Mouse (Mus musculus): ENCODE data around the gene Olfr231. TPM values are rescaled to one million over a fixed set of nuclear protein-coding genes. Genes with fewer than 3 reads are reported as not detected.

The Olfr231 gene
- not detected for polyA plus RNA-seq (2015; fragmentation: Illumina TruSeq; extraction: RNeasy Lipid Tissue Mini Kit (QIAGEN cat#74804); ENCODE audit: insufficient read depth, low read depth, low replicate concordance)

GRCm38 (mm10) chr1:174121062-174121461 is at the start of gene Olfr231:
Olfr231 (minus strand) TSS chr1:174121162.

DNA sequence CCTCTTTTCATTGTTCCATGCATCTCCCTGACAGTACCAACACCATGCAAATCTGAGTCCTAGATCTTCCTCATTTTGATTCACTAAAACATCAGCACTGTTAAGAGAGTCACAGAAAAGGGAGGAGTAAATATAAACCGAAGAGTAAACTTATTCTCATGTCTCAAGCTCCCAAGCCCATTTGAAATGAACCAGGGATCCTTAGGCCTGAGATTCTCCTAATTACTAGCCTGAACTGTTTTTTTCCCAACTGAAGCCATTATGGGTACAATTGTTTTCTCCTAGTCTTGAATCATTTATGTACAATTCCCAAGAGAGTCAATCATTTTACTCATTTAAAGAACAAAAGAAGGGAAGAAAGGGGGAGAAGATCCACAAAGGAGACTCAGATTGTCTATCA is 34.4 kb upstream of the Olfr231 start, which contains the start of gene Olfr420:
TSS of gene Olfr420 (plus strand) at position 301 of the 400 bp plus-strand sequence.

DNA sequence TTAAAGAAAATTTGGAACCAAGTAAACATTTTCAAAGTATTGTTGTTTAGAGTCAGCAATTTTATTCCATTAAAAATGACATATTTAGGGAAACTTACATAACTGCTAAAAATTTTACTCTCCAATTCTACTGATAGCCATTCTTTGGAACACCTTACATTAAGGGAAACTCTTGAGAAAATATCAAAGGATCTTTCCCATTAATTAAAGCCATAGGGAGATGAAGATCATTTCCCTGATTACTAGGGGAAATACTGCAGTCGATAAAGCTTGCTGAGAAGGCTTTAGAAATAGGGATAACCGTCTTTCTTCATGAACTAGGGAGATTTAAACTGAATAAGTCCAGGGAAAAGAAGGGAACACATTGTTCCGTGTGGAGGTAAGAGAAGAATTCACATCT is 10.3 kb upstream of the Olfr231 start, which contains the start of gene Olfr424:
TSS of gene Olfr424 (plus strand) at position 301 of the 400 bp plus-strand sequence.

GRCm38 (mm10) chr1:174096591-174096990 is 24.4 kb downstream of the Olfr231 start, which contains the start of gene Olfr427:
Olfr427 (plus strand) TSS chr1:174096891.

GRCm38 (mm10) chr1:174084031-174084430 is 36.9 kb downstream of the Olfr231 start, which contains the start of gene Olfr429:
Olfr429 (plus strand) TSS chr1:174084331.

GRCm38 (mm10) chr1:174066305-174066704 is 54.7 kb downstream of the Olfr231 start, which contains the start of gene Olfr430:
Olfr430 (plus strand) TSS chr1:174066605.

Other genes starting within 250 kb of the Olfr231 start
- 3.5 TPM for gene Ifi211, start 208.1 kb downstream of the Olfr231 start, polyA plus RNA-seq (2015; fragmentation: Illumina TruSeq; extraction: RNeasy Lipid Tissue Mini Kit (QIAGEN cat#74804); ENCODE audit: insufficient read depth, low read depth, low replicate concordance)
- gene Mndal, start 178.7 kb downstream of the Olfr231 start, polyA plus RNA-seq (2015; fragmentation: Illumina TruSeq; extraction: RNeasy Lipid Tissue Mini Kit (QIAGEN cat#74804); ENCODE audit: insufficient read depth, low read depth, low replicate concordance): 18.1 TPM
- 13.1 TPM for gene Ifi203, start 178.5 kb downstream of the Olfr231 start, polyA plus RNA-seq (2015; fragmentation: Illumina TruSeq; extraction: RNeasy Lipid Tissue Mini Kit (QIAGEN cat#74804); ENCODE audit: insufficient read depth, low read depth, low replicate concordance)
- gene Ifi202b, start 138.4 kb downstream of the Olfr231 start, polyA plus RNA-seq (2015; fragmentation: Illumina TruSeq; extraction: RNeasy Lipid Tissue Mini Kit (QIAGEN cat#74804); ENCODE audit: insufficient read depth, low read depth, low replicate concordance): not detected
- 11.4 TPM for gene Ifi205, start 89.4 kb downstream of the Olfr231 start, polyA plus RNA-seq (2015; fragmentation: Illumina TruSeq; extraction: RNeasy Lipid Tissue Mini Kit (QIAGEN cat#74804); ENCODE audit: insufficient read depth, low read depth, low replicate concordance)
- not detected for gene Olfr433, start 80.5 kb downstream of the Olfr231 start, polyA plus RNA-seq (2015; fragmentation: Illumina TruSeq; extraction: RNeasy Lipid Tissue Mini Kit (QIAGEN cat#74804); ENCODE audit: insufficient read depth, low read depth, low replicate concordance)
- not detected for gene Olfr432, start 72.0 kb downstream of the Olfr231 start, polyA plus RNA-seq (2015; fragmentation: Illumina TruSeq; extraction: RNeasy Lipid Tissue Mini Kit (QIAGEN cat#74804); ENCODE audit: insufficient read depth, low read depth, low replicate concordance)
- gene Olfr430, start 54.6 kb downstream of the Olfr231 start, polyA plus RNA-seq (2015; fragmentation: Illumina TruSeq; extraction: RNeasy Lipid Tissue Mini Kit (QIAGEN cat#74804); ENCODE audit: insufficient read depth, low read depth, low replicate concordance): not detected
- gene Olfr429, start 36.8 kb downstream of the Olfr231 start, polyA plus RNA-seq (2015; fragmentation: Illumina TruSeq; extraction: RNeasy Lipid Tissue Mini Kit (QIAGEN cat#74804); ENCODE audit: insufficient read depth, low read depth, low replicate concordance): not detected
- not detected for gene Olfr427, start 24.3 kb downstream of the Olfr231 start, polyA plus RNA-seq (2015; fragmentation: Illumina TruSeq; extraction: RNeasy Lipid Tissue Mini Kit (QIAGEN cat#74804); ENCODE audit: insufficient read depth, low read depth, low replicate concordance)
- not detected for gene Olfr424, start 10.4 kb upstream of the Olfr231 start, polyA plus RNA-seq (2015; fragmentation: Illumina TruSeq; extraction: RNeasy Lipid Tissue Mini Kit (QIAGEN cat#74804); ENCODE audit: insufficient read depth, low read depth, low replicate concordance)
- gene Olfr420, start 34.5 kb upstream of the Olfr231 start, polyA plus RNA-seq (2015; fragmentation: Illumina TruSeq; extraction: RNeasy Lipid Tissue Mini Kit (QIAGEN cat#74804); ENCODE audit: insufficient read depth, low read depth, low replicate concordance): not detected
- gene Spta1, start 51.6 kb upstream of the Olfr231 start, polyA plus RNA-seq (2015; fragmentation: Illumina TruSeq; extraction: RNeasy Lipid Tissue Mini Kit (QIAGEN cat#74804); ENCODE audit: insufficient read depth, low read depth, low replicate concordance): 0.17 TPM
- gene Olfr419, start 130.9 kb upstream of the Olfr231 start, polyA plus RNA-seq (2015; fragmentation: Illumina TruSeq; extraction: RNeasy Lipid Tissue Mini Kit (QIAGEN cat#74804); ENCODE audit: insufficient read depth, low read depth, low replicate concordance): not detected
- gene Mptx1, start 209.4 kb upstream of the Olfr231 start, polyA plus RNA-seq (2015; fragmentation: Illumina TruSeq; extraction: RNeasy Lipid Tissue Mini Kit (QIAGEN cat#74804); ENCODE audit: insufficient read depth, low read depth, low replicate concordance): not detected
- not detected for gene Olfr417, start 244.0 kb upstream of the Olfr231 start, polyA plus RNA-seq (2015; fragmentation: Illumina TruSeq; extraction: RNeasy Lipid Tissue Mini Kit (QIAGEN cat#74804); ENCODE audit: insufficient read depth, low read depth, low replicate concordance)

All from pancreas, adult 10 weeks (tissue).